Mouse (Mus musculus) C2C12 (cell line): Measurements from ENCODE around the gene Timp3. TPM values are rescaled to one million over a fixed set of nuclear protein-coding genes. Genes with fewer than 3 reads are reported as not detected.

Experiments used
- H3K27me3 ChIP-seq: one replicate; pipeline ENCODE4 v1.6.1; 2011; ENCODE audit not compliant: control insufficient read depth, insufficient read depth, insufficient read length
- H3K36me3 ChIP-seq: one replicate; pipeline ENCODE4 v1.6.1; 2011; ENCODE audit not compliant: control insufficient read depth, insufficient read depth
- H3K4me3 ChIP-seq: one replicate; pipeline ENCODE4 v1.5.1; 2011; ENCODE audit warnings: mild to moderate bottlenecking, control low read depth; ENCODE audit not compliant: poor library complexity, insufficient read depth, severe bottlenecking
- H3K79me2 ChIP-seq: one replicate; pipeline ENCODE4 v1.6.1; 2011; ENCODE audit not compliant: control insufficient read depth, insufficient read depth
- H3K79me3 ChIP-seq: one replicate; pipeline ENCODE4 v1.6.1; 2011; ENCODE audit warnings: low read depth, control low read depth
- H3ac ChIP-seq: one replicate; pipeline ENCODE3; 2011; ENCODE audit warnings: low read depth; ENCODE audit not compliant: control insufficient read depth, insufficient read length
- CEBPB ChIP-seq: IDR thresholded peaks from one replicate; pipeline ENCODE4 v1.6.1; 2011; ENCODE audit warnings: low read depth, mild to moderate bottlenecking, control low read depth, moderate library complexity
- CTCF ChIP-seq: IDR thresholded peaks from one replicate; pipeline ENCODE4 v1.5.1; 2011; ENCODE audit not compliant: control insufficient read depth, insufficient read depth, insufficient read length
- FOSL1 ChIP-seq: IDR thresholded peaks from one replicate; pipeline ENCODE4 v1.8.0; 2011; ENCODE audit warnings: mild to moderate bottlenecking, low read length; ENCODE audit not compliant: poor library complexity, insufficient read depth, severe bottlenecking
- MAX ChIP-seq: IDR thresholded peaks from one replicate; pipeline ENCODE4 v1.6.1; 2011; ENCODE audit warnings: mild to moderate bottlenecking, control low read depth
- MYOD1 ChIP-seq: IDR thresholded peaks from one replicate; pipeline ENCODE4 v1.6.1; 2011; ENCODE audit warnings: low read depth; ENCODE audit not compliant: control insufficient read depth, insufficient read length
- MYOG ChIP-seq: IDR thresholded peaks from one replicate; pipeline ENCODE4 v1.6.1; 2011; ENCODE audit not compliant: control insufficient read depth, insufficient read length; ENCODE audit errors: extremely low read depth
- USF1 ChIP-seq: IDR thresholded peaks from one replicate; pipeline ENCODE4 v1.6.1; 2011; ENCODE audit warnings: low read depth, mild to moderate bottlenecking, control low read depth, moderate library complexity
- polyA plus RNA-seq: library from polyadenylated mRNA; unstranded; fragments of >200 nt; fragmentation: generic; extraction: Trizol; gene quantifications from one replicate; pipeline ENCODE4 v1.2.1, GENCODE M21; 2012; ENCODE audit warnings: missing spikeins

Timp3 gene
- polyA plus RNA-seq, 1 experiment = 57.7 TPM

- Histone ChIP-seq H3K36me3 (peaks cover 63% of the 10 kb centered on the region), H3K79me3 (peaks cover 44% of the 10 kb centered on the region), H3K79me2 (peaks cover 100% of the 10 kb centered on the region), H3ac (no peak overlapping the region), H3K27me3 (no peaks in the 10 kb centered on the region), H3K4me3 (no peak overlapping the region)
- TF ChIP-seq MAX = no peak
- TF ChIP-seq CEBPB = no peak
- no peak for TF ChIP-seq MYOD1
Observed at GRCm38 (mm10) chr10:86325272-86325671, 25.1 kb downstream of the Timp3 start.

- H3K4me3 ChIP-seq = no peak overlapping the region
- peaks cover 58% of the 10 kb centered on the region for H3K36me3 ChIP-seq
- H3K79me2 ChIP-seq = peaks cover 98% of the 10 kb centered on the region
- no peaks in the 10 kb centered on the region for H3K27me3 ChIP-seq
- H3ac ChIP-seq = no peak overlapping the region
- peaks cover 32% of the 10 kb centered on the region for H3K79me3 ChIP-seq
- no peak for TF ChIP-seq CEBPB
Observed at GRCm38 (mm10) chr10:86328143-86328542, 28.0 kb downstream of the Timp3 start.

GRCm38 (mm10) chr10:86328691-86329090, 28.5 kb downstream of the Timp3 start:
- peaks cover 28% of the 10 kb centered on the region for H3K79me3 ChIP-seq
- H3K36me3 ChIP-seq = peaks cover 60% of the 10 kb centered on the region
- TF ChIP-seq MYOG (no peak), USF1 (no peak), MAX (no peak), CEBPB (no peak), FOSL1 (no peak), CTCF (no peak)
- H3K79me2 ChIP-seq = peaks cover 98% of the 10 kb centered on the region
- H3K27me3 ChIP-seq = no peaks in the 10 kb centered on the region
- no peak overlapping the region for H3ac ChIP-seq
- H3K4me3 ChIP-seq = no peak overlapping the region

GRCm38 (mm10) chr10:86329241-86329882, 29.2 kb downstream of the Timp3 start:
- TF ChIP-seq MAX (no peak), USF1 (no peak), FOSL1 (no peak), CTCF (no peak), CEBPB (no peak), MYOG (no peak), MYOD1 (no peak)
- H3K4me3 ChIP-seq = no peak overlapping the region
- H3ac ChIP-seq = no peak overlapping the region
- peaks cover 56% of the 10 kb centered on the region for H3K36me3 ChIP-seq
- H3K27me3 ChIP-seq = no peaks in the 10 kb centered on the region
- H3K79me2 ChIP-seq = peaks cover 98% of the 10 kb centered on the region
- peaks cover 26% of the 10 kb centered on the region for H3K79me3 ChIP-seq

GRCm38 (mm10) chr10:86330993-86331680, 31.0 kb downstream of the Timp3 start:
- H3K27me3 ChIP-seq = no peaks in the 10 kb centered on the region
- H3ac ChIP-seq = no peak overlapping the region
- no peak for TF ChIP-seq MYOD1
- no peak for TF ChIP-seq USF1
- no peak for TF ChIP-seq MAX
- TF ChIP-seq CTCF = no peak
- no peak for TF ChIP-seq MYOG
- no peak for TF ChIP-seq CEBPB
- TF ChIP-seq FOSL1 = no peak
- no peak overlapping the region for H3K4me3 ChIP-seq
- peaks cover 30% of the 10 kb centered on the region for H3K79me3 ChIP-seq
- peaks cover 97% of the 10 kb centered on the region for H3K79me2 ChIP-seq
- peaks cover 58% of the 10 kb centered on the region for H3K36me3 ChIP-seq

GRCm38 (mm10) chr10:86331681-86332281, 31.6 kb downstream of the Timp3 start:
- Histone ChIP-seq H3K27me3 (no peaks in the 10 kb centered on the region), H3K79me3 (peaks cover 32% of the 10 kb centered on the region), H3K79me2 (peaks cover 97% of the 10 kb centered on the region), H3ac (no peak overlapping the region), H3K4me3 (no peak overlapping the region), H3K36me3 (peaks cover 58% of the 10 kb centered on the region)
- TF ChIP-seq MAX = no peak
- no peak for TF ChIP-seq FOSL1
- no peak for TF ChIP-seq CTCF
- TF ChIP-seq CEBPB = no peak
- no peak for TF ChIP-seq MYOG
- no peak for TF ChIP-seq MYOD1
- no peak for TF ChIP-seq USF1
